Mouse (Mus musculus): ENCODE results near the gene Cpne8.

DNA sequence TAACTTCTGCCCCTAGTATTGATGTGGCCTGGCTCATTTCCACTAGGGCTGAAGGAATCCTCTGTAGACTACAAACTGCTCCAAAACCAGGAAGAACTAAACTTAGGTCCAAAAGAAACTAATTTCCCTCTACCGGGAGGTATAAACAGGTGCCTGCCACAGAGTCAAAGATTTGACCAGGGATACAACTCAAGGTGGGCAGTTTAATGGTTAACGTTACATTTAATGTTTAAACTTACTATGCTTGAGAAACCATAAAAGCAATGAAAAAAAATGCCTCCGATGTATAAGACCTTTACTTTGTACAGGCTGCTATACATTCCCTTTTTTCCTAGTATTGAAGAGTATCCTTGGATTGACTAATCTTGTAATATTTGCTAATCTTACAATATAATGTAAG lies 18.5 kb downstream of the Cpne8 start:
- no peak for TF ChIP-seq POLR2A (IDR thresholded peaks at IDR 0.05; ENCODE audit: insufficient read length, low read depth)
- TF ChIP-seq CEBPB (IDR thresholded peaks at IDR 0.05; ENCODE audit: insufficient read depth, poor library complexity, severe bottlenecking), result no peak
- no peak for TF ChIP-seq SRF (IDR thresholded peaks at IDR 0.05; ENCODE audit: control insufficient read depth, insufficient read length, low read depth)

Measured in myocyte (in vitro differentiated cells).